Mouse (Mus musculus) urinary bladder, postnatal 10 days (tissue): ENCODE measurements around the gene Tcf23.
A peak's percentile ranks its signal among the peaks of the same experiment; 100 is the strongest.

Experiments used
- DNase-seq: peaks from one replicate; pipeline ENCODE4 v3.0.0; 2022; ENCODE audit warnings: low spot score

Gene Tcf23

GRCm38 (mm10) chr5:30949654-30950326 is 18.7 kb upstream of the Tcf23 start:
- DNase-seq, result peak; percentile 57

GRCm38 (mm10) chr5:30950451-30950850 is 18.0 kb upstream of the Tcf23 start:
- DNase-seq, result no peak

- DNase-seq, result no peak
These were observed 17.5 kb upstream of the Tcf23 start for GRCm38 (mm10) chr5:30950922-30951321.

- no peak for DNase-seq
These were observed 16.8 kb upstream of the Tcf23 start for GRCm38 (mm10) chr5:30951706-30952105.

GRCm38 (mm10) chr5:30952551-30952950 is 15.9 kb upstream of the Tcf23 start:
- DNase-seq, result no peak

- no peak for DNase-seq
These were observed 14.4 kb upstream of the Tcf23 start for GRCm38 (mm10) chr5:30954065-30954464.

GRCm38 (mm10) chr5:30954556-30954955 is 13.9 kb upstream of the Tcf23 start:
- no peak for DNase-seq

- no peak for DNase-seq
These were observed 12.7 kb upstream of the Tcf23 start for GRCm38 (mm10) chr5:30955751-30956150.

- DNase-seq, result no peak
These were observed 10.6 kb upstream of the Tcf23 start for GRCm38 (mm10) chr5:30957891-30958290.

GRCm38 (mm10) chr5:30959198-30959854 is 9.1 kb upstream of the Tcf23 start:
- no peak for DNase-seq

- DNase-seq, result peak; percentile 94
These were observed 8.4 kb upstream of the Tcf23 start, which contains the start of gene Preb for GRCm38 (mm10) chr5:30959966-30960501. Preb (minus strand) TSS chr5:30960361.

- DNase-seq, result no peak
These were observed 7.6 kb upstream of the Tcf23 start for GRCm38 (mm10) chr5:30960814-30961213.

- DNase-seq, result no peak
These were observed 6.6 kb upstream of the Tcf23 start for GRCm38 (mm10) chr5:30961545-30962505.

GRCm38 (mm10) chr5:30963916-30964315 is 4.5 kb upstream of the Tcf23 start:
- no peak for DNase-seq

GRCm38 (mm10) chr5:30966189-30966588 is 2.3 kb upstream of the Tcf23 start:
- no peak for DNase-seq

GRCm38 (mm10) chr5:30969440-30969839 is 978 bp downstream of the Tcf23 start:
- DNase-seq, result no peak

GRCm38 (mm10) chr5:30974870-30975656 is 6.6 kb downstream of the Tcf23 start:
- DNase-seq, result no peak

- no peak for DNase-seq
These were observed 13.9 kb downstream of the Tcf23 start for GRCm38 (mm10) chr5:30982357-30982756.

- no peak for DNase-seq
These were observed 24.7 kb downstream of the Tcf23 start for GRCm38 (mm10) chr5:30992980-30993676.

GRCm38 (mm10) chr5:30994074-30994473 is 25.6 kb downstream of the Tcf23 start:
- DNase-seq, result no peak
